Mouse (Mus musculus) thymus, adult 2 months (tissue): ENCODE results near the gene Cdc42bpg.

Experiments used
- CTCF ChIP-seq: fragments of 200-500 bp; IDR thresholded peaks from 2 replicates; pipeline ENCODE4 v1.5.1; 2012; ENCODE audit warnings: mild to moderate bottlenecking, control low read depth, low read length, moderate library complexity, borderline replicate concordance; ENCODE audit not compliant: control insufficient read depth, poor library complexity, insufficient read depth; ENCODE audit errors: extremely low read depth
- POLR2A ChIP-seq: fragments of 200-500 bp; IDR thresholded peaks from 2 replicates; pipeline ENCODE4 v1.6.1; 2012; ENCODE audit warnings: mild to moderate bottlenecking, low read length, control low read depth, moderate library complexity; ENCODE audit not compliant: control insufficient read depth, poor library complexity, insufficient read depth; ENCODE audit errors: extremely low read depth

DNA sequence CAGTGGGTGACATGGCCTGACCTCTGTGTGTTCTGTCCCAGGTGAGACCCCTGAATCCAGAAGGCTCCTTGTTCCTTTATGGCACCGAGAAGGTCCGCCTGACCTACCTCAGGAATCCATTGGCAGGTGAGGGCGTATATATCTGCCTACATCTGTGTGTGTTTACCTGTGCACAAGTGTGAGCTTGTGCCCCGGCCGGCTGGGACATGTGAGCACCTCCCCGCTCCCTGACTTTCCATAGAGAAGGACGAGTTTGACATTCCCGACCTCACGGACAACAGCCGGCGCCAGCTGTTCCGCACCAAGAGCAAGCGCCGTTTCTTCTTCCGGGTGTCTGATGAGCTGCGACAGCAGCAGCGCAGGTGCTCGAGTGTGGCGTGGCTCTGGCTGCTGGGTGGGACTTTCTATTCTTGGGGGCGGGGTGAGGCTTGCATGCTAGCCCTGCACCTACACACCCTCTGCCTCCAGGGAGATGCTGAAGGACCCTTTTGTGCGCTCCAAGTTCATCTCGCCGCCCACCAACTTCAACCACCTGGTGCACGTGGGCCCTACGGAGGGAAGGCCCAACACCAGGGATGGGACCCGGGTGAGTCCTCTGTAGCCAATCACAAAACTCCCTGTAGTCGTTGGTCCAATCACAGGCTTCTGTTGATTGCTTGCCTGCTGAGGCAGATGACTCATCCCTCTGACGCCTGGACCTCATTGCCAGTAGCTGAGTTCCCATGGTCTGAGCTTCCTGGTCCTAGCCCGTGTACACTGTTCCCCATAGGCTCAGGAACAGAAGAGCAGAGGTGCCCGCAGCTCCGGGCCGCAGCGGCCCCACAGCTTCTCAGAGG, 15.7 kb downstream of the Cdc42bpg start:
- TF ChIP-seq CTCF (no peak), POLR2A (no peak)
